Mouse (Mus musculus): ENCODE data around the gene Gba2. TPM values are rescaled to one million over a fixed set of nuclear protein-coding genes. Genes with fewer than 3 reads are reported as not detected.

The Gba2 gene
- polyA plus RNA-seq, 1 experiment from 2014 or later = 15.1 TPM

GRCm38 (mm10) chr4:43561436-43561996 is 17.2 kb downstream of the Gba2 start:
- peak overlapping the region; percentile 96 for H3K4me3 ChIP-seq (ENCODE audit: low read depth, low read length)
- H3K4me1 ChIP-seq (ENCODE audit: control insufficient read depth, insufficient read depth, low read length) = peaks cover 39% of the 10 kb centered on the region
- H3K9ac ChIP-seq (ENCODE audit: low read depth, low read length) = peak overlapping the region; percentile 93
- H3K27ac ChIP-seq (replicated peaks; ENCODE audit: low read depth, low read length) = peak overlapping the region; percentile 99
- H3K4me2 ChIP-seq (ENCODE audit: low read depth, low read length) = peak overlapping the region; percentile 88
- no peak for DNase-seq (ENCODE audit: low spot score)
- no peaks in the 10 kb centered on the region for H3K27me3 ChIP-seq (replicated peaks; ENCODE audit: control insufficient read depth, insufficient read depth, low read length)
- no peaks in the 10 kb centered on the region for H3K9me3 ChIP-seq (ENCODE audit: control insufficient read depth, low read length)
- WGBS = 2% methylated on average over 16 of the region's 16 CpGs
- ATAC-seq (ENCODE audit: low read depth) = no peak; the same call in 1 of the 2 replicates
- H3K36me3 ChIP-seq (ENCODE audit: control insufficient read depth, insufficient read depth, low read length) = peaks cover 23% of the 10 kb centered on the region

DNA sequence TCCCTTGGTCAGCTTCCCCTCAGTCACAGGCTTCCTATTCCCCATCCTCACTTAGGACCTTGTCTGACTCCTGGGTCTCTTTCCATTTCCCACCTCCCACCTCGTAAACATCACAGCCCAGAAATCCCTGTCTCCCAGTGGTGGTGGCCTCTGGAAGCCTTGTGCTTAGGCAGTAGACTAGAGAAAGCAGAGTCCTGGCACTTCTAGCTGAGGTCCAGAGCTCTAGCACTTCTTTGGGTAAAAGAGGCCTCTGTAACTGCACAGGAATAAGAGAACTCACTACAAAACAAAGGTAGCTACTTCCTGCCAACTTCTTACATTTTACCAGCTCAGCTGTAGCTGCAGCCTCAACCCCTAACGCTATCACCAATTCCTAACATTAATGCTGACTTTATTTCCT is 17.7 kb downstream of the Gba2 start:
- ATAC-seq (ENCODE audit: low read depth) (no peak), DNase-seq (ENCODE audit: low spot score) (no peak)
- Histone ChIP-seq H3K27me3 (replicated peaks; ENCODE audit: control insufficient read depth, insufficient read depth, low read length) (no peaks in the 10 kb centered on the region), H3K27ac (replicated peaks; ENCODE audit: low read depth, low read length) (peak overlapping the region; percentile 99; the same call in 1 of the 2 replicates), H3K4me2 (ENCODE audit: low read depth, low read length) (peak overlapping the region; percentile 88), H3K4me1 (ENCODE audit: control insufficient read depth, insufficient read depth, low read length) (peaks cover 39% of the 10 kb centered on the region), H3K9me3 (ENCODE audit: control insufficient read depth, low read length) (no peaks in the 10 kb centered on the region), H3K36me3 (ENCODE audit: control insufficient read depth, insufficient read depth, low read length) (peaks cover 23% of the 10 kb centered on the region), H3K4me3 (ENCODE audit: low read depth, low read length) (peak overlapping the region; percentile 96), H3K9ac (ENCODE audit: low read depth, low read length) (peak overlapping the region; percentile 93)
- WGBS = 16% methylated on average over 2 of the region's 2 CpGs

DNA sequence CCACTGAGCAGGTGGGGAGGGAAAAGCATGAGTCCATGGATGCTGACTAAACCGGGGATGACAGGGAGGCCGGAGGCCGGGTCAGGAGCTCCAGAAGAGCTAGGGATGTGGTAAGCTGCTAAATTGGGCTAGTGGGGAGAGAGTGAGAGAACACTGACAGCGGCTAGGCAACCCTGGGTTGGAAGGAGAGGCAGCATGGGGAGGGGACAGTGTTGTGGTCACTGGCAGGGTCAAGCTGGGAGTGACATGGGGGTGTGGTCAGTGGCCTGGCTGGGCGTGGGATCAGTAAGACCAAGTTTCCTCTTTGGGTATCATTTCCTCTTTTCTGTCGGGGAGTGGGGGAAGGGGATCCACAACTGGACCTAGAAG is 18.4 kb downstream of the Gba2 start:
- 19% methylated on average over 6 of the region's 6 CpGs for WGBS
- Histone ChIP-seq H3K9ac (ENCODE audit: low read depth, low read length) (peak overlapping the region; percentile 93), H3K27ac (replicated peaks; ENCODE audit: low read depth, low read length) (no peak overlapping the region)

DNA sequence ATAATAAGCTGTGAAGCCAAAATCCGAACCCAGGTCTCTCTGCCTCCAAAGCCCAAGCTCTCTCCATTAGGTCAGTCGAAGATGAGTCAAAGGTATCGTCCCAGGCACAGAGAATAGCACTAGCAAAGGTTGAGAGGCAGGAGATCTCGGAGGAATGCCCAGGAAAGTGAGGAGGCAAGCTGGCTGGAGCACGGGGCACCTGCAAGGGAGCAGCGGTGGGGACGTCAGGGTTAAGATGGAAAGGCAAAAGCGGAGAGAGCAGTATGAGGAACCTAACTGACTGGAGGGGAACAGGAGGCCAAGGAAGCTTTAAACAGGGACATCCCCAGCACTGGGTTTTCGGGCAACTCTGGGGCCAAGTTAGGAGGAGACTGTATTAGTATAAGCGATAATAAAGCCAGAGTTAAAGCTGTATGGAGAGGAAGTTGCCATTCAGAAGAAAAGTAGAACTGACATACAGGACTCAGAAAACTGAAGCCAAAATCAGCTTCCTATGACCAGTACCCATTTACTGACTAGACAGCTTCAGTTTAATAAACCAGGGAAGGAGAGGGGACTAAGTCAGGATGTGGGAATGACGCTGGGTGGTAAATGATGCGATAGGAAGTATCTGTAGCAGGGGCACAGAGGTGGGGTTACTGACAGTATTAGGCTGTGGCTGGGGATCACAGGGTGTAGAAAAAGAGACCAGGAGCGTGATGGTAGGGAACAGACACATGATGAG is 19.0 kb downstream of the Gba2 start:
- peak overlapping the region; percentile 93 for H3K9ac ChIP-seq (ENCODE audit: low read depth, low read length)
- DNase-seq (ENCODE audit: low spot score) = no peak
- H3K4me1 ChIP-seq (ENCODE audit: control insufficient read depth, insufficient read depth, low read length) = peaks cover 39% of the 10 kb centered on the region
- peaks cover 23% of the 10 kb centered on the region for H3K36me3 ChIP-seq (ENCODE audit: control insufficient read depth, insufficient read depth, low read length)
- peak overlapping the region; percentile 88 for H3K4me2 ChIP-seq (ENCODE audit: low read depth, low read length)
- no peaks in the 10 kb centered on the region for H3K27me3 ChIP-seq (replicated peaks; ENCODE audit: control insufficient read depth, insufficient read depth, low read length)
- 61% methylated on average over 13 of the region's 13 CpGs for WGBS
- no peak overlapping the region for H3K27ac ChIP-seq (replicated peaks; ENCODE audit: low read depth, low read length)
- ATAC-seq (ENCODE audit: low read depth) = no peak
- H3K9me3 ChIP-seq (ENCODE audit: control insufficient read depth, low read length) = no peaks in the 10 kb centered on the region
- H3K4me3 ChIP-seq (ENCODE audit: low read depth, low read length) = peak overlapping the region; percentile 96

More for the DNA sequence above, 18.4 kb downstream of the Gba2 start:
- H3K4me3 ChIP-seq (ENCODE audit: low read depth, low read length) = peak overlapping the region; percentile 96
- peaks cover 39% of the 10 kb centered on the region for H3K4me1 ChIP-seq (ENCODE audit: control insufficient read depth, insufficient read depth, low read length)
- H3K27me3 ChIP-seq (replicated peaks; ENCODE audit: control insufficient read depth, insufficient read depth, low read length) = no peaks in the 10 kb centered on the region
- peak overlapping the region; percentile 88 for H3K4me2 ChIP-seq (ENCODE audit: low read depth, low read length)
- H3K36me3 ChIP-seq (ENCODE audit: control insufficient read depth, insufficient read depth, low read length) = peaks cover 23% of the 10 kb centered on the region
- H3K9me3 ChIP-seq (ENCODE audit: control insufficient read depth, low read length) = no peaks in the 10 kb centered on the region
- DNase-seq (ENCODE audit: low spot score) (peak; percentile 36), ATAC-seq (ENCODE audit: low read depth) (no peak)

DNA sequence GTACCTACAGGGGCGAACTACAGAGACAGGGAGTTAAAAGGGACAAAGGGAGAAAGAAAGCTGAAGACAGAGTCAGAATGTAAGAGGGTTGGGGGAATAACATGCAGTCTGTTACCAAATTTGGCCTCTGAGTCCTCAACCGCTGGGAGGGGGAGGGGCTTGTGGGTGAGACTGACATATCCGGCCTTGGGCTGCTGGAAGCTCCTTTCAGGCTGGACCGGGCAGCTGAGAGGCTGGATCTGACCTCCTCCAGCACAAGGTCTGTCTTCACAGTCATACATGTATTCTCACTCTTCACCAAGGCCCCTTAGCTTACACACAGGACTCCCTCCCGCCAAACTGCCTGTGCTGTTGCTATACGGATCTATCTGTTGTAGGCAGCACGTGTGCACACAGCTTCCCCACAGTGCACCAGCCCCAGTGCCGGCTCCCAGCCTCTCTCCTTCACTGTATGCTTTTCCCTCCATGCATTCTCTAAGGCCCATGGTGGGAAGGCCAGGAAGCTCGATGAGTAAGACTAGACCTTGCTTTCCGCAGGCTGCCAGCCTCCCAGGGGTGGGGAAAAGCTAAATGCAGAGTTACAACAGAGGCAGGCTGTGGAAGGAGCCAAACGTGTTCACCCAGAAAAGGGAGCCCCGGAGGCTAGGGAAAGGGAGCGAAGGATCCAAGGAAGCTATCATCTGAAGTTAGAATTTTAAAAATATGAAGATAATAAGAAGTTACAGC is 19.9 kb downstream of the Gba2 start:
- no peak for ATAC-seq (ENCODE audit: low read depth)
- Histone ChIP-seq H3K4me2 (ENCODE audit: low read depth, low read length) (peak overlapping the region; percentile 88), H3K27ac (replicated peaks; ENCODE audit: low read depth, low read length) (peak overlapping the region; percentile 83), H3K4me1 (ENCODE audit: control insufficient read depth, insufficient read depth, low read length) (peaks cover 39% of the 10 kb centered on the region), H3K4me3 (ENCODE audit: low read depth, low read length) (peak overlapping the region; percentile 23), H3K36me3 (ENCODE audit: control insufficient read depth, insufficient read depth, low read length) (peaks cover 29% of the 10 kb centered on the region), H3K27me3 (replicated peaks; ENCODE audit: control insufficient read depth, insufficient read depth, low read length) (no peaks in the 10 kb centered on the region), H3K9ac (ENCODE audit: low read depth, low read length) (peak overlapping the region; percentile 58), H3K9me3 (ENCODE audit: control insufficient read depth, low read length) (no peaks in the 10 kb centered on the region)
- WGBS = 17% methylated on average over 13 of the region's 13 CpGs
- peak; percentile 81 for DNase-seq (ENCODE audit: low spot score)

DNA sequence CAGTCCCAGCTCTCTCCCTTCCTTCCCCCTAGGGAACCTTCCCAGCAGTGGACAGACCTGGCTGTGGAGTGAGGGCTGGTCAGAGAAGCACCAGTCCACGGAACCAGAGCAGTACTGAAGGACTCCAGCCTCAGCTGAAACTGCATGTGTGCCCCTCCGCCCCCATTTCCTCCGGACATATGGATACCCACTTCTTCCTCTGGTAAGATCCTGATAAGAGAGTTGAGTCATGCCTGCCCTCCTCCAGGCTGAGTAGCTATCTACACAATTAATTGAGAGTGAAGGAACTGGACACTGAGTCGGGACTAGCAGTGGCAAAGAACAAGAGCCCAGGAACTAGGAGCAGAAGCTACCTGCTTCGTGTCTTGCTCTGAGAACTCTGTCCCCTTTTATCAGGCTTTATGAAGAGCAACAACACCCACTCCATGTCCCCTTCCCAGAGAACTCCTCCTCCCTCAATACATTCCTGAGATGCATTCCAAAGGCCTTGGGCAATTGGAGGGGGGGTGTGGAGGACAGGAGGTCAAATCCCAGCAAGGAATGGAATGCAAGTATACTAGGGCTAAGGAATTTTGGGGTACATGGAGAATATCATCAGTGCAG is 20.5 kb downstream of the Gba2 start:
- peak; percentile 67 for DNase-seq (ENCODE audit: low spot score)
- ATAC-seq (ENCODE audit: low read depth) = no peak

DNA sequence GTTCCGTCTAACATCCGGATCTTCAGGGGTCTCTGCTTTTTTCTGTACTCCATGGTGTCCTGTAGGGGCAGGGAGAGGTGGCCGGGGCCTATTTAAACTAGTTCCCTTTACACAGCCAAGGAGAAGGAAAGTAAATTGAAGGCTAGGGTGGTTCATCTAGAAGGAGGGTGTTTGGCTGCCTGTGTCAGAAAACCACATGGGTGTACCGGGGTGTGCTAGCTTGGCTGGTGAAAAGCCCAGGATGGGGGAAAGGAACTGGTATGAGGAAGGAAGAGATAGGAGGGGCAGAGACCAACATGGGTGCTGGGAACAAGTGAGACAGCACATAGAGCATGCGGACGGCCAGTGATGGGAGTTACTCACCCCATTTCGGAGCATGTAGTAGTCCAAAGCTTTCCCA is 22.7 kb downstream of the Gba2 start:
- no peak overlapping the region for H3K4me2 ChIP-seq (ENCODE audit: low read depth, low read length)
- ATAC-seq (ENCODE audit: low read depth) = no peak
- 96% methylated on average over 7 of the region's 7 CpGs for WGBS
- H3K9ac ChIP-seq (ENCODE audit: low read depth, low read length) = no peak overlapping the region
- H3K27me3 ChIP-seq (replicated peaks; ENCODE audit: control insufficient read depth, insufficient read depth, low read length) = no peaks in the 10 kb centered on the region
- no peak overlapping the region for H3K27ac ChIP-seq (replicated peaks; ENCODE audit: low read depth, low read length)
- no peaks in the 10 kb centered on the region for H3K9me3 ChIP-seq (ENCODE audit: control insufficient read depth, low read length)
- no peak for DNase-seq (ENCODE audit: low spot score)
- H3K4me1 ChIP-seq (ENCODE audit: control insufficient read depth, insufficient read depth, low read length) = peaks cover 28% of the 10 kb centered on the region
- H3K4me3 ChIP-seq (ENCODE audit: low read depth, low read length) = no peak overlapping the region
- H3K36me3 ChIP-seq (ENCODE audit: control insufficient read depth, insufficient read depth, low read length) = peaks cover 58% of the 10 kb centered on the region

More for the DNA sequence above, 20.5 kb downstream of the Gba2 start:
- H3K36me3 ChIP-seq (ENCODE audit: control insufficient read depth, insufficient read depth, low read length) = peaks cover 36% of the 10 kb centered on the region
- peaks cover 34% of the 10 kb centered on the region for H3K4me1 ChIP-seq (ENCODE audit: control insufficient read depth, insufficient read depth, low read length)
- H3K4me3 ChIP-seq (ENCODE audit: low read depth, low read length) = peak overlapping the region; percentile 23
- peak overlapping the region; percentile 83 for H3K27ac ChIP-seq (replicated peaks; ENCODE audit: low read depth, low read length)
- WGBS = 26% methylated on average over 5 of the region's 5 CpGs
- peak overlapping the region; percentile 58 for H3K9ac ChIP-seq (ENCODE audit: low read depth, low read length)
- H3K9me3 ChIP-seq (ENCODE audit: control insufficient read depth, low read length) = no peaks in the 10 kb centered on the region
- H3K4me2 ChIP-seq (ENCODE audit: low read depth, low read length) = peak overlapping the region; percentile 88
- H3K27me3 ChIP-seq (replicated peaks; ENCODE audit: control insufficient read depth, insufficient read depth, low read length) = no peaks in the 10 kb centered on the region

DNA sequence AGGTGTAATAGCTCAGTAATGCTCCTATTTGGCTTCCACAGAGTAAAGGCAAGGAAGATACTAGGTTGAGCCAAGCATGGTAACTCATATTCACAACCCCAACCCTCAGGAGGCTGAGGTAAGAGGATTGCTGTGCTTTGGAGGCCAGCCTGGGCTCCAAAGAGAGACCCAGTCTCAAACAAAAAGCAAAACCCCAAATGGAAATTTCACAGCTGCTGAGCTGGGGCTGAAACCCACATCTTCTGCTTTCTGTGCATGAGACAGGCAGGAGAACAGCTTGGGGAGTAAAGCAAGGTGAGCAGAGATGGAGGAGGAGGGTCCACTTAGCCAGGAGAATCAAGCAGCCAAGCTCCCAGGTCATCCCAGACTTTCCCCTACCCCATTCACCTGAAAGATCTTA is 24.8 kb downstream of the Gba2 start:
- H3K27ac ChIP-seq (replicated peaks; ENCODE audit: low read depth, low read length) = no peak overlapping the region
- H3K9ac ChIP-seq (ENCODE audit: low read depth, low read length) = no peak overlapping the region
- H3K27me3 ChIP-seq (replicated peaks; ENCODE audit: control insufficient read depth, insufficient read depth, low read length) = no peaks in the 10 kb centered on the region
- no peak for ATAC-seq (ENCODE audit: low read depth)
- H3K4me3 ChIP-seq (ENCODE audit: low read depth, low read length) = no peak overlapping the region
- H3K9me3 ChIP-seq (ENCODE audit: control insufficient read depth, low read length) = no peaks in the 10 kb centered on the region
- peaks cover 11% of the 10 kb centered on the region for H3K4me1 ChIP-seq (ENCODE audit: control insufficient read depth, insufficient read depth, low read length)
- H3K36me3 ChIP-seq (ENCODE audit: control insufficient read depth, insufficient read depth, low read length) = peaks cover 78% of the 10 kb centered on the region
- DNase-seq (ENCODE audit: low spot score) = no peak
- no peak overlapping the region for H3K4me2 ChIP-seq (ENCODE audit: low read depth, low read length)

Data from embryonic facial prominence, embryonic 14.5 days (tissue).